Mouse (Mus musculus): Measurements from ENCODE around the gene Icam4. TPM values are rescaled to one million over a fixed set of nuclear protein-coding genes. Genes with fewer than 3 reads are reported as not detected.
A peak's percentile ranks its signal among the peaks of the same experiment; 100 is the strongest.

Icam4 gene
- 3.1 and 8.3 TPM in 2 replicates for polyA plus RNA-seq (2015; fragmentation: Nextera tagmentation; extraction: Ambion mirVana)

- H3K36me3 ChIP-seq = no peaks in the 10 kb centered on the region
- peak within 1 kb of the TSS; percentile 75 for H3K9ac ChIP-seq
- H3K27ac ChIP-seq (replicated peaks) = peak within 1 kb of the TSS; percentile 33; the same call in 1 of the 2 replicates
- H3K4me1 ChIP-seq = peaks cover 51% of the 10 kb centered on the region
- WGBS = under 1% methylated on average over 37 of the region's 37 CpGs
- H3K9me3 ChIP-seq = no peaks in the 10 kb centered on the region
- H3K4me2 ChIP-seq = peak within 1 kb of the TSS; percentile 98
- H3K27me3 ChIP-seq (replicated peaks) = peaks cover 79% of the 10 kb centered on the region
- ATAC-seq (ENCODE audit: extremely low read depth, insufficient number of reproducible peaks, low FRiP score, low TSS enrichment) = peak; percentile 40; the same call in 1 of the 2 replicates
- H3K4me3 ChIP-seq = peak within 1 kb of the TSS; percentile 60
Observed at GRCm38 (mm10) chr9:21029291-21030054, at the start of gene Icam4. Icam4 (plus strand) TSS chr9:21029373.

- no peak for ATAC-seq (ENCODE audit: extremely low read depth, insufficient number of reproducible peaks, low FRiP score, low TSS enrichment)
Observed at GRCm38 (mm10) chr9:20979769-20980168, 49.4 kb upstream of the Icam4 start.

GRCm38 (mm10) chr9:20982171-20982570 lies 47.0 kb upstream of the Icam4 start:
- no peak overlapping the region for H3K9ac ChIP-seq
- H3K27me3 ChIP-seq (replicated peaks) = peaks cover 3% of the 10 kb centered on the region; the same call in 1 of the 2 replicates
- no peak overlapping the region for H3K27ac ChIP-seq (replicated peaks)
- peaks cover 15% of the 10 kb centered on the region for H3K4me1 ChIP-seq
- no peak overlapping the region for H3K4me2 ChIP-seq
- H3K4me3 ChIP-seq = no peak overlapping the region
- no peak for ATAC-seq (ENCODE audit: extremely low read depth, insufficient number of reproducible peaks, low FRiP score, low TSS enrichment)
- 69% methylated on average over 3 of the region's 3 CpGs for WGBS
- no peaks in the 10 kb centered on the region for H3K9me3 ChIP-seq
- H3K36me3 ChIP-seq = no peaks in the 10 kb centered on the region

More at GRCm38 (mm10) chr9:20979769-20980168, 49.4 kb upstream of the Icam4 start:
- H3K9me3 ChIP-seq = no peaks in the 10 kb centered on the region
- H3K4me1 ChIP-seq = peaks cover 26% of the 10 kb centered on the region
- no peak overlapping the region for H3K4me3 ChIP-seq
- H3K9ac ChIP-seq = no peak overlapping the region
- peaks cover 3% of the 10 kb centered on the region; the same call in 1 of the 2 replicates for H3K27me3 ChIP-seq (replicated peaks)
- 85% methylated on average over 7 of the region's 7 CpGs for WGBS
- H3K36me3 ChIP-seq = no peaks in the 10 kb centered on the region
- no peak overlapping the region for H3K4me2 ChIP-seq
- H3K27ac ChIP-seq (replicated peaks) = no peak overlapping the region

GRCm38 (mm10) chr9:20983169-20983568 lies 46.0 kb upstream of the Icam4 start:
- Histone ChIP-seq H3K27ac (replicated peaks) (peak overlapping the region; percentile 5; the same call in 1 of the 2 replicates), H3K36me3 (no peaks in the 10 kb centered on the region), H3K27me3 (replicated peaks) (peaks cover 10% of the 10 kb centered on the region), H3K4me1 (peaks cover 15% of the 10 kb centered on the region), H3K9ac (peak overlapping the region; percentile 7; the same call in 1 of the 2 replicates), H3K4me3 (no peak overlapping the region), H3K4me2 (no peak overlapping the region), H3K9me3 (no peaks in the 10 kb centered on the region)
- 30% methylated on average over 5 of the region's 5 CpGs for WGBS
- ATAC-seq (ENCODE audit: extremely low read depth, insufficient number of reproducible peaks, low FRiP score, low TSS enrichment) = no peak

- peak overlapping the region; percentile 39; the same call in 1 of the 2 replicates for H3K27ac ChIP-seq (replicated peaks)
- 52% methylated on average over 15 of the region's 15 CpGs for WGBS
- no peaks in the 10 kb centered on the region for H3K9me3 ChIP-seq
- no peak overlapping the region for H3K4me3 ChIP-seq
- H3K4me1 ChIP-seq = peaks cover 17% of the 10 kb centered on the region
- peaks cover 14% of the 10 kb centered on the region for H3K27me3 ChIP-seq (replicated peaks)
- H3K4me2 ChIP-seq = no peak overlapping the region
- no peaks in the 10 kb centered on the region for H3K36me3 ChIP-seq
- ATAC-seq (ENCODE audit: extremely low read depth, insufficient number of reproducible peaks, low FRiP score, low TSS enrichment) = no peak
- no peak overlapping the region for H3K9ac ChIP-seq
Observed at GRCm38 (mm10) chr9:20986952-20987686, 42.1 kb upstream of the Icam4 start.

GRCm38 (mm10) chr9:20987953-20988352 lies 41.2 kb upstream of the Icam4 start:
- H3K9me3 ChIP-seq = no peaks in the 10 kb centered on the region
- no peak overlapping the region for H3K9ac ChIP-seq
- H3K27me3 ChIP-seq (replicated peaks) = peaks cover 14% of the 10 kb centered on the region
- H3K4me2 ChIP-seq = no peak overlapping the region
- WGBS = 12% methylated on average over 7 of the region's 7 CpGs
- H3K36me3 ChIP-seq = no peaks in the 10 kb centered on the region
- H3K4me3 ChIP-seq = no peak overlapping the region
- no peak overlapping the region for H3K27ac ChIP-seq (replicated peaks)
- H3K4me1 ChIP-seq = peaks cover 17% of the 10 kb centered on the region
- ATAC-seq (ENCODE audit: extremely low read depth, insufficient number of reproducible peaks, low FRiP score, low TSS enrichment) = no peak

GRCm38 (mm10) chr9:20990861-20991260 lies 38.3 kb upstream of the Icam4 start:
- no peaks in the 10 kb centered on the region for H3K9me3 ChIP-seq
- H3K4me3 ChIP-seq = peak overlapping the region; percentile 23; the same call in 1 of the 2 replicates
- H3K36me3 ChIP-seq = no peaks in the 10 kb centered on the region
- peaks cover 10% of the 10 kb centered on the region for H3K4me1 ChIP-seq
- H3K4me2 ChIP-seq = peak overlapping the region; percentile 62
- H3K27me3 ChIP-seq (replicated peaks) = peaks cover 14% of the 10 kb centered on the region
- ATAC-seq (ENCODE audit: extremely low read depth, insufficient number of reproducible peaks, low FRiP score, low TSS enrichment) = no peak
- 10% methylated on average over 10 of the region's 10 CpGs for WGBS
- H3K9ac ChIP-seq = peak overlapping the region; percentile 62
- H3K27ac ChIP-seq (replicated peaks) = 0 out of 2 replicates have a peak overlapping the region, but pooled peaks have one; percentile 1

GRCm38 (mm10) chr9:20991587-20991986 lies 37.6 kb upstream of the Icam4 start:
- no peaks in the 10 kb centered on the region for H3K9me3 ChIP-seq
- no peak for ATAC-seq (ENCODE audit: extremely low read depth, insufficient number of reproducible peaks, low FRiP score, low TSS enrichment)
- H3K9ac ChIP-seq = no peak overlapping the region
- H3K4me2 ChIP-seq = no peak overlapping the region
- WGBS = 91% methylated on average over 4 of the region's 4 CpGs
- no peak overlapping the region for H3K27ac ChIP-seq (replicated peaks)
- no peak overlapping the region for H3K4me3 ChIP-seq
- no peaks in the 10 kb centered on the region for H3K36me3 ChIP-seq
- H3K27me3 ChIP-seq (replicated peaks) = peaks cover 14% of the 10 kb centered on the region
- H3K4me1 ChIP-seq = peaks cover 10% of the 10 kb centered on the region

- peaks cover 6% of the 10 kb centered on the region for H3K27me3 ChIP-seq (replicated peaks)
- H3K4me1 ChIP-seq = peaks cover 10% of the 10 kb centered on the region
- no peaks in the 10 kb centered on the region for H3K9me3 ChIP-seq
- no peak overlapping the region for H3K4me2 ChIP-seq
- WGBS = 53% methylated on average over 5 of the region's 5 CpGs
- no peak overlapping the region for H3K4me3 ChIP-seq
- H3K9ac ChIP-seq = no peak overlapping the region
- no peaks in the 10 kb centered on the region for H3K36me3 ChIP-seq
- ATAC-seq (ENCODE audit: extremely low read depth, insufficient number of reproducible peaks, low FRiP score, low TSS enrichment) = no peak
- H3K27ac ChIP-seq (replicated peaks) = no peak overlapping the region
Observed at GRCm38 (mm10) chr9:20993165-20993898, 35.8 kb upstream of the Icam4 start.

GRCm38 (mm10) chr9:20995069-20995468 lies 34.1 kb upstream of the Icam4 start:
- ATAC-seq (ENCODE audit: extremely low read depth, insufficient number of reproducible peaks, low FRiP score, low TSS enrichment) = no peak
- Histone ChIP-seq H3K27me3 (replicated peaks) (no peaks in the 10 kb centered on the region), H3K9ac (no peak overlapping the region), H3K9me3 (no peaks in the 10 kb centered on the region), H3K27ac (replicated peaks) (no peak overlapping the region), H3K36me3 (no peaks in the 10 kb centered on the region), H3K4me3 (no peak overlapping the region), H3K4me1 (peaks cover 10% of the 10 kb centered on the region), H3K4me2 (no peak overlapping the region)
- WGBS = 62% methylated on average over 3 of the region's 3 CpGs

- H3K9me3 ChIP-seq = no peaks in the 10 kb centered on the region
- H3K4me1 ChIP-seq = 0 out of 2 replicates have a peak, but pooled peaks cover 8% of the 10 kb centered on the region
- no peak overlapping the region for H3K4me2 ChIP-seq
- H3K4me3 ChIP-seq = no peak overlapping the region
- WGBS = 83% methylated on average over 8 of the region's 8 CpGs
- H3K9ac ChIP-seq = no peak overlapping the region
- no peaks in the 10 kb centered on the region for H3K36me3 ChIP-seq
- H3K27ac ChIP-seq (replicated peaks) = no peak overlapping the region
- ATAC-seq (ENCODE audit: extremely low read depth, insufficient number of reproducible peaks, low FRiP score, low TSS enrichment) = no peak
- H3K27me3 ChIP-seq (replicated peaks) = no peaks in the 10 kb centered on the region
Observed at GRCm38 (mm10) chr9:20997065-20997464, 32.1 kb upstream of the Icam4 start.
